Mouse (Mus musculus) forebrain, postnatal 0 days (tissue): ENCODE measurements around the gene Gm10974. TPM values are rescaled to one million over a fixed set of nuclear protein-coding genes. Genes with fewer than 3 reads are reported as not detected.

ENCODE experiments used
- ATAC-seq: fragments of 200-750 bp; cut with Nextera tagmentation; 2 replicates; pipeline ENCODE4 v1.8.0; 2017; ENCODE audit warnings: mild to moderate bottlenecking, moderate library complexity
- DNase-seq: peaks from one replicate; pipeline ENCODE4 v3.0.0-alpha.2; 2015
- H3K27ac ChIP-seq: fragments of 300-500 bp; sonication (generic); 2 replicates; pipeline ENCODE4 v1.5.1; 2014; ENCODE audit warnings: low read depth, mild to moderate bottlenecking, antibody characterized with exemption, low read length, moderate library complexity, mixed read lengths
- H3K27me3 ChIP-seq: fragments of 300-500 bp; sonication (generic); 2 replicates; pipeline ENCODE4 v1.6.1; 2014; ENCODE audit warnings: mild to moderate bottlenecking, low read length, mixed read lengths; ENCODE audit not compliant: insufficient read depth
- H3K36me3 ChIP-seq: fragments of 300-500 bp; sonication (generic); 2 replicates; pipeline ENCODE4 v1.6.1; 2014; ENCODE audit warnings: mild to moderate bottlenecking, moderate library complexity; ENCODE audit not compliant: insufficient read depth
- H3K4me1 ChIP-seq: fragments of 300-500 bp; sonication (generic); 2 replicates; pipeline ENCODE4 v1.6.1; 2014; ENCODE audit warnings: antibody characterized with exemption; ENCODE audit not compliant: insufficient read depth
- H3K4me2 ChIP-seq: fragments of 300-500 bp; sonication (generic); 2 replicates; pipeline ENCODE4 v1.6.1; 2014; ENCODE audit warnings: low read depth, mild to moderate bottlenecking, moderate library complexity
- H3K4me3 ChIP-seq: fragments of 300-500 bp; sonication (generic); 2 replicates; pipeline ENCODE4 v1.5.1; 2014; ENCODE audit warnings: low read depth, low read length, mixed read lengths
- H3K9ac ChIP-seq: fragments of 300-500 bp; sonication (generic); 2 replicates; pipeline ENCODE4 v1.6.1; 2014; ENCODE audit warnings: mild to moderate bottlenecking
- H3K9me3 ChIP-seq: fragments of 300-500 bp; sonication (generic); 2 replicates; pipeline ENCODE4 v1.6.1; 2016; ENCODE audit warnings: low read length
- CTCF ChIP-seq: sonication (generic); IDR thresholded peaks from 2 replicates; pipeline ENCODE4 v1.5.1; 2016; ENCODE audit warnings: antibody characterized with exemption, control low read depth, low read depth
- WGBS: fragments of 180-500 bp; shearing (Covaris S2); extraction: QIAGEN DNeasy Blood & Tissue Kit; methylation state at CpG from one replicate; pipeline ENCODE4 v1.1.7; 2014; 5-methylcytosine and 5-hydroxymethylcytosine counted together
- polyA plus RNA-seq: library from polyadenylated mRNA; unstranded; fragments of >200 nt; fragmentation: Nextera tagmentation; extraction: Ambion mirVana; gene quantifications from 2 replicates; pipeline ENCODE4 v1.2.1, GENCODE M21; 2015
- total RNA-seq: library from RNA; depleted of rRNA; stranded (reverse); fragments of >200 nt; gene quantifications from 2 replicates; pipeline ENCODE4 v1.2.3, GENCODE M21; 2014

Gene Gm10974
- total and polyA plus RNA-seq, 2 experiments from 2014 or later = not detected

DNA sequence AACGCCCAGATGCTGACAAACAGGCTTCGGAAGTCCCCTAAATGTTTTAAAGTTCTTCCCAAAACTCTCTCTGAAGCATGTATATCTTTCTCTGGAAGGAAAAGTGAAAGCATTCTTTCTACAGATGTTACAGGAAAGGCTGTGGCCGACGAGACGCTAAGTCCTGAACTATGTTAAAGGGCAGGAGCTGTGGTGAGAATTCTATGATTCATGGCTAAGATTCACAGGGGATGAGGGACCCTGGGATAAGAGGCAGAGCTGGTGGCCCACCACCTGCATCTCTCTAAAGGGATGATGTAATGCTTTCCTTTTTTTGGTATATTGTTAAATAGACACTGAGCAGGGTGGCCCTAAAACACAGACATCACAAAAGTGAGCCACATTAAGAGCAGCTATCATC lies 22.4 kb upstream of the Gm10974 start:
- H3K27ac ChIP-seq = no peak overlapping the region
- H3K27me3 ChIP-seq = no peaks in the 10 kb centered on the region
- 91% methylated on average over 5 of the region's 5 CpGs for WGBS
- no peak for TF ChIP-seq CTCF
- H3K4me1 ChIP-seq = no peaks in the 10 kb centered on the region
- no peak overlapping the region for H3K4me3 ChIP-seq
- ATAC-seq (no peak), DNase-seq (no peak)
- no peaks in the 10 kb centered on the region for H3K36me3 ChIP-seq
- H3K9ac ChIP-seq = no peak overlapping the region
- no peak overlapping the region for H3K4me2 ChIP-seq
- H3K9me3 ChIP-seq = no peaks in the 10 kb centered on the region

DNA sequence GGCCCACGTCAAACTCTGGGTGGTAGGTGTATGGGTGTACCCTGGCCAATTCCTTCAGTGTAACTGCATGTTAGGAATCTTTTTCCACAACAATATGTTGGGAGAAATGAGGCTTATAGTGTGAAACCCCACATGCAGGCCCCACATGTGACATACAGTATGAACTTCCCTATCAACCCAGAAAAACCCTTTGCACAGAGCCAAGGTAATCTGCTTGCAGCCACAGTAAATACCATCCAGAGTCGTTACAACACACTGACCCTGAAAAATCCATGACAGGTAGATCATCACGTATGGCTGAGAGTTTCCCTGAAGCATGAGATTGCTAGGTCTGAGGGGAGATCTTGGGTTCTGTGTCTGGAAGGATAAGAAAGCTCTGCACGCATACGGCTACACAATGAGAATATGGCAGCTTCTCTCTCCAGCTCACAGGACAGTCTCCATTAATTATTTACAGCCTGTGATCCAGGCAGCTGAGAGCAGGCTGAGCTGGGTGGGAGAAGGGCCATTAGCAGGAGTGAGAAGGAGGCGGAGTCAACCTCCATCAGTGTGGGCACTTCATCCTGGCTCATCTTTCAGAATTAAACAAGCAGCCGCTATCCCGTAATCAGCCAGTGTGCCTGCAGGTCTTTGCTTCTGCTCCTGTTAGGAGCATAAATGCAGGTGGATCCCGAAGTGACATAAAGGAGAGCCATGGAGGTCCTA lies 18.6 kb upstream of the Gm10974 start:
- Histone ChIP-seq H3K9me3 (no peaks in the 10 kb centered on the region), H3K4me3 (no peak overlapping the region), H3K36me3 (no peaks in the 10 kb centered on the region), H3K27me3 (no peaks in the 10 kb centered on the region), H3K4me2 (no peak overlapping the region), H3K27ac (no peak overlapping the region), H3K4me1 (no peaks in the 10 kb centered on the region), H3K9ac (no peak overlapping the region)
- no peak for ATAC-seq
- WGBS = 45% methylated on average over 9 of the region's 9 CpGs
- TF ChIP-seq CTCF = no peak
- peak; percentile 6 for DNase-seq

DNA sequence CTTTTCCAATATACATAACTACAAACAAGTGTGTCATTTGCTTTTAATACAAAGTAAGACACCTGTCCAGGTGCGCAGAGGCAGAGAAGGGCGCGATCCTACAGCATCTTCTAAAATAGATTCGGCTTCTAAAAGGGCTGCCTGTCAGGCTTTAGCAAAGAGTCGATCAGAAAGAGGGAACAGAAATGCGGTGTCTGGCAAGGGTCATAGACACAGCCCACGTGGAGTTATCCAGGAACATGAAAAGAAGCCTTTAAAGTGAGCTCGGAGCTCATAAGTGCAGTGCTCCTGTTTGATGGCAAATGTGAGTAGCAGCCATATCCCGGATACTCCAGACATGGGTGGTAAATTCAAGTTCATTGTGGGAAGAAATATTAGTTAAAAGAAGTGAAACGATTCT lies 17.1 kb upstream of the Gm10974 start:
- H3K9ac ChIP-seq = no peak overlapping the region
- WGBS = 87% methylated on average over 10 of the region's 10 CpGs

DNA sequence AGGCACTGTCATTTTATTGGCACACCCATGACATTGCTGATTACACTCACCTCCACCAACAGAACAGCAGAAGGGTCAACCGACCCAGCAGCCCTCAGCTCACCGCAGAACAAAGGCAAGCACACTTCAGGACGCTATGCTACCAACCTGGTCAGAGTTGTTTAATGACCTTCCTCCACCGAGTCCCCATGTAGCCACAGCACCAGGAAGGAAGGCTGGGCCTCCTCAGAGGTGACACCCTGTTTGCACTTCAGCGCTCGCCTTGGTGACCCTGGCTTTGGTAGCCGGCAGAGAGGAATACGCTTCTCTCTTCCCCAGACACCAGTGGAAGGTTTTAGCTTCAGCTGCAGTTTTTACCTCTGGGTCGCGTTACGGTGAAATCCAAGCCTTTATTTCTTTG lies 16.0 kb upstream of the Gm10974 start:
- Histone ChIP-seq H3K27me3 (no peaks in the 10 kb centered on the region), H3K9me3 (no peaks in the 10 kb centered on the region), H3K4me1 (no peaks in the 10 kb centered on the region), H3K4me3 (no peak overlapping the region), H3K4me2 (no peak overlapping the region), H3K9ac (no peak overlapping the region), H3K36me3 (no peaks in the 10 kb centered on the region), H3K27ac (no peak overlapping the region)
- no peak for ATAC-seq
- DNase-seq = no peak
- no peak for TF ChIP-seq CTCF
- 78% methylated on average over 11 of the region's 11 CpGs for WGBS

More for the DNA sequence above, 17.1 kb upstream of the Gm10974 start:
- H3K4me2 ChIP-seq = no peak overlapping the region
- no peak overlapping the region for H3K27ac ChIP-seq
- no peaks in the 10 kb centered on the region for H3K4me1 ChIP-seq
- no peak for TF ChIP-seq CTCF
- no peak overlapping the region for H3K4me3 ChIP-seq
- no peaks in the 10 kb centered on the region for H3K36me3 ChIP-seq
- ATAC-seq = no peak
- H3K9me3 ChIP-seq = no peaks in the 10 kb centered on the region
- no peak for DNase-seq
- no peaks in the 10 kb centered on the region for H3K27me3 ChIP-seq

DNA sequence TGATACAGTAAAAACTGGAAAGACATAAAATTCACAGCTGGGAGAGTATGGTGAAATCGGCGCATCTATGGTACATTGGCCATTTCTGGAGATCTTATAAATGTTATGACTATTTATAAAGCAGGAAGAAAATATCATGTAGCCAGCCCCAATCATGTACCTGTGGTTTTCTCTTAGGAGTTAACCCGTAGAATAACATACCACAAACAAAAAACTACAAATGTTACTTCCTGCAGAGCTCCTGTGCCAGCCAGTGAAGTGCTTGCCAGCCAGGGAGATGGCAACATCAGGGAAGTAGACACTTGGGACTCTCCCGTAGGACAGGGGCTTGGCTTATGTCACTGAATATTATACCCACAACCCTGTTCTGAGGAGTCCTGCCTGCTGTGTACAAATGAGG lies 14.6 kb upstream of the Gm10974 start:
- 85% methylated on average over 4 of the region's 4 CpGs for WGBS
- TF ChIP-seq CTCF = no peak
- no peaks in the 10 kb centered on the region for H3K4me1 ChIP-seq
- H3K27ac ChIP-seq = no peak overlapping the region
- DNase-seq = no peak
- no peaks in the 10 kb centered on the region for H3K27me3 ChIP-seq
- no peak overlapping the region for H3K9ac ChIP-seq
- H3K4me2 ChIP-seq = no peak overlapping the region
- no peaks in the 10 kb centered on the region for H3K9me3 ChIP-seq
- H3K4me3 ChIP-seq = no peak overlapping the region
- H3K36me3 ChIP-seq = no peaks in the 10 kb centered on the region
- ATAC-seq = no peak

GRCm38 (mm10) chr7:66354911-66355310 lies 10.8 kb upstream of the Gm10974 start:
- Histone ChIP-seq H3K4me3 (no peak overlapping the region), H3K4me1 (no peaks in the 10 kb centered on the region), H3K9me3 (no peaks in the 10 kb centered on the region), H3K27me3 (no peaks in the 10 kb centered on the region), H3K36me3 (no peaks in the 10 kb centered on the region), H3K4me2 (no peak overlapping the region), H3K27ac (no peak overlapping the region), H3K9ac (no peak overlapping the region)
- DNase-seq (no peak), ATAC-seq (no peak)
- 79% methylated on average over 3 of the region's 3 CpGs for WGBS
- TF ChIP-seq CTCF = no peak

DNA sequence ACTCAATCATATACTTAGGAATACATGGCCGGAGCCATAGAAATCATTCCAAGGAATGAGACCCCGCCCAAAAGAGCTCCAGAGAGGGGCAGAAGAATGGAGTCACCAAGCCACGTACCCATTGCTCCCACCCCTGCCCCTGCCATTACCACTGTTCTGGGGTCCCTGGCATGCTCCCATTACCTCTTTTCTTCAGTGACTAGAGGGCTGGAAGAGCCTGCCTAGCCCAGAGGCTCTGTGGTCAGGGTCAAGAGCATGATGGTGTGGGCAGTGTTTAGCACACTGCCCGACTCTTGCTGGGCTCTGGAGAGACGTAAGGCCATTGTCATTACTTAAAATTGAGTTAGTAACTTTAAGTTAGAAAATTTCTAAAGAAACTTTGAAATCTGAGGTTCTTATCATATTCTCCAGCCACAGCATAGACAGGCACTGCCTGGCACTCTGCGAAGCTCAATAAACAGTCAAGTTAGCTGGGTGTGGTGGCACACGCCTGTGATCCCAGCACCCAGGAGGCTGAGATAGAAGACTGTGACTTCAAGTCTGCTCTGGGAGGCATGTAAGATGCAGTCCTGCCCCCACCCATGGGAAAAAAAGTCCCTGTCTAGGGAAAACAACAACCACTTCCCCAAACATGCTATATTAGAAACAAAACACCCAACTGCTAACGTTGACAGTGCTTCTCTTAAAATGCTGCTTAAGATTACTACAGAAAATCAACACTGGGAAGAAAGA lies 9.7 kb upstream of the Gm10974 start:
- H3K4me3 ChIP-seq = no peak overlapping the region
- H3K9me3 ChIP-seq = no peaks in the 10 kb centered on the region
- no peak for DNase-seq
- ATAC-seq = no peak
- no peak overlapping the region for H3K9ac ChIP-seq
- 88% methylated on average over 8 of the region's 8 CpGs for whole genome bisulfite sequencing
- H3K4me2 ChIP-seq = no peak overlapping the region
- H3K27me3 ChIP-seq = no peaks in the 10 kb centered on the region
- no peaks in the 10 kb centered on the region for H3K36me3 ChIP-seq
- H3K27ac ChIP-seq = no peak overlapping the region
- TF ChIP-seq CTCF = no peak
- H3K4me1 ChIP-seq = no peaks in the 10 kb centered on the region
